Mouse (Mus musculus): ENCODE data around the gene Upk1a. TPM values are rescaled to one million over a fixed set of nuclear protein-coding genes. Genes with fewer than 3 reads are reported as not detected.

Gene Upk1a
- 0.67 and 1.0 TPM in 2 replicates for polyA plus RNA-seq (2014; fragmentation: Nextera tagmentation; extraction: Ambion mirVana)

DNA sequence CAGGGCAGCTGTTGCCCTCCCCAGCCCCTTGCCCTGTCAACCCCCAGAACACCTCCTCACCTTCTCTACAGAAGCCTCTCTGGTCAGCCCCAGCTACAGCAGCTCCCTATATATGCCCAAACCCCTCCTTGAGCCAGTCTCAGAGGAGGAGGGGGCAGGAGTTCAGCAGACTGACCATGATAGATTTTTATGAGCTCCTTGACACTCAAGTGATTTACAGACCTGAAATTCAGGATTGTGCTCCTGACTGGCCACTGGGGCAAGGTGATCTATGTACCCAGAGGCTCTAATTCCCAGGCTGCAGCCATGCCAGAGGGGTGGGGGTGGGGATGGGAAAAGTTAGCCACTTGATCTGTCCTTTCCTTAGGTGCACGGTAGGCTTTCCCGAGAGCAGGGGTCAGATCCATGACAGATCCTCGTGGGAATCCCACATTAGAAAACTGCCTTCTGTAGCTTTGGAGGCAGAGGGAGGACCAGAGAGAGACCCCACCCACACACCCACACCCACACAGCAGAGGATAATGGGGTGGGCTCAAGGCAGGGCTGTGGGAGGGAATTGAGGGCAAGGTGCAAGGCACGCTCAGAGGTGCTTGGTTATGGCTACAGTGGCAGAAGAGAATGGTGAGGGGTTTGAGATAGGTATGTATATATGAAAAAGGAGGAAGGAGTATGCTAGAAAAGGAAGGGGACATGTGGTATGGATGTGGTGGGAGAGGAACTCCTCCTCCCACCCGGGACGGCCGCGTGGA lies at the start of gene Upk1a:
TSS of gene Upk1a (minus strand) at position 194 of the 749 bp plus-strand sequence.
- H3K9ac ChIP-seq (ENCODE audit: low read length), result no peak within 1 kb of the TSS
- no peak for ATAC-seq (ENCODE audit: low FRiP score)
- 79% methylated on average over 8 of the region's 8 CpGs for WGBS
- no peak within 1 kb of the TSS for H3K27ac ChIP-seq (ENCODE audit: low read depth, low read length)
- DNase-seq (ENCODE audit: low spot score, missing footprints), result no peak
- peaks cover 7% of the 10 kb centered on the region; the same call in 1 of the 2 replicates for H3K36me3 ChIP-seq (ENCODE audit: control insufficient read depth, insufficient read depth, low read length)
- H3K9me3 ChIP-seq (ENCODE audit: control insufficient read depth, low read length), result no peaks in the 10 kb centered on the region
- no peaks in the 10 kb centered on the region for H3K4me1 ChIP-seq (ENCODE audit: control insufficient read depth, insufficient read depth, low read length)
- H3K4me3 ChIP-seq (ENCODE audit: low read depth, low read length), result no peak within 1 kb of the TSS
- no peaks in the 10 kb centered on the region for H3K27me3 ChIP-seq (ENCODE audit: control insufficient read depth, insufficient read depth, low read length)
- no peak within 1 kb of the TSS for H3K4me2 ChIP-seq

DNA sequence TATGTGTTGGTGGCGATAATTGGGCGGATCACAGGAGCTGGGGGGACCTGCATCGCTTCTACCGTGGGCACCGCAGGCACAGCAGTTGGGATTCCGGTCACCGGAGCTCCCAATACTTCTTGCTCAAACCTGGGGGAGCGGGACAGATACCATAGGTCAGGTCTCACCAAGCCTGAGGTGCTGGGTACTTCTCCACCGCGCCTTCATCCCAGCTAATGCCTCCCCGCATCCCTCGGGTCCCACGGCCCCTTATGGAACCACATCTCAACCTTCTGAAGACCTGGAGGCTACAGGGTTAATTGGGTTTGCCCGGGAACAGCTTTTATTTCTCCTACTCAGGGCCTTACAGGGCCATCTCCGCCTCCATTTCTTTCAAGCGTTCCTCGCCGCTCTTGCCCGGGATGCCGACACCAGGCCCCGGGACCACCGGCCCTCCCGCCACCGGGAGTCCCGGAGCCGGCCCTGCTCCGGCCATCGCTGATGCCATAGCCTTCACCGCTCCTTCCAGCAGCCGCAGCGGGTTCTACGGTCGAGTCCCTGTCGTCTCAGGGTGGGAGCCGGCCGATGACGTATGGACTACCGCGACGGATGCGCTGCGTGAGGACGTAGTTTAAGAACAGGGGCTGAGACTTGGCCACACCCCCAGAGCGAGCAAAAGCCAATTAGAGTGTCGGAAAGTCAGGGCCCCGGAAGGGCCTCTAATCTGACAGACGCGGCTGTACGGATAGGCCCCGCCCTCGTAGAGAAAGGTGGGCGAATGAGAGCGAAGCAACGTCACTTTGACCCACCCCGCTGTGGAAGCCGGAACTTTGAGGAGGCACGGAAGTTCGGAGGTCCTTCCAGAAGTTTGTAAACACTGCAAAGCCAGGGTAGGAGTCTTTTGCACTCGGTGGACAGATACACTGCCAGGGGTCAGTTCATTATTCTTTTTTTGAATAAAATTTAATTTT lies 37.2 kb upstream of the Upk1a start, which contains the start of gene Rbm42:
TSS of gene Rbm42 (minus strand) at position 727 of the 950 bp plus-strand sequence.
- ATAC-seq (ENCODE audit: low FRiP score) (peak; percentile 100), DNase-seq (ENCODE audit: low spot score, missing footprints) (peak; percentile 99)
- Histone ChIP-seq H3K4me2 (peak within 1 kb of the TSS; percentile 95), H3K27ac (ENCODE audit: low read depth, low read length) (no peak within 1 kb of the TSS), H3K4me3 (ENCODE audit: low read depth, low read length) (peak within 1 kb of the TSS; percentile 89), H3K9me3 (ENCODE audit: control insufficient read depth, low read length) (no peaks in the 10 kb centered on the region), H3K36me3 (ENCODE audit: control insufficient read depth, insufficient read depth, low read length) (peaks cover 14% of the 10 kb centered on the region), H3K9ac (ENCODE audit: low read length) (peak within 1 kb of the TSS; percentile 93), H3K27me3 (ENCODE audit: control insufficient read depth, insufficient read depth, low read length) (no peaks in the 10 kb centered on the region), H3K4me1 (ENCODE audit: control insufficient read depth, insufficient read depth, low read length) (peaks cover 6% of the 10 kb centered on the region)
- WGBS, result 2% methylated on average over 59 of the region's 59 CpGs

DNA sequence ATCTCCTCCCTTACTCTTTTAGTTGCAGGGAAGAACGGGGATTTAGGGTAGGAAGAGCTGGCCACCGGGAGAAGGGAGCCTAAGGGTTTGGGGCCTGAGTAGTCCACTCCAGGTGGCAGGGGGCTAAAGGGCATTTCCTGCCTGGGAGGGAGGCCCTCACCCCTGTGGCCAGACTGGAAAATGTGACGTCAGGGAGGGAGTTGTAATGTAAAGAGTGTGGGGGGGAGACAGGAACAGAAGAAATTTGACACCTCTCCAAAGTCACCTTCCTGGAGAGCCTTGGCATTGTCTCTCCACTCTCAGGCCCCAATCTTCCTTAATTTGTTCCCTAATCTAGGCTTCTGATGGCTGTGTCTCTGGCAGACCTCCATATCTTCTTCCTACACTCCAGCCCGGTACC lies 26.4 kb upstream of the Upk1a start:
- ATAC-seq (ENCODE audit: low FRiP score), result no peak
- H3K36me3 ChIP-seq (ENCODE audit: control insufficient read depth, insufficient read depth, low read length), result peaks cover 13% of the 10 kb centered on the region
- no peak overlapping the region for H3K27ac ChIP-seq (ENCODE audit: low read depth, low read length)
- H3K4me1 ChIP-seq (ENCODE audit: control insufficient read depth, insufficient read depth, low read length), result 0 out of 2 replicates have a peak, but pooled peaks cover 4% of the 10 kb centered on the region
- no peaks in the 10 kb centered on the region for H3K9me3 ChIP-seq (ENCODE audit: control insufficient read depth, low read length)
- no peak for DNase-seq (ENCODE audit: low spot score, missing footprints)
- no peak overlapping the region for H3K4me3 ChIP-seq (ENCODE audit: low read depth, low read length)
- peaks cover 25% of the 10 kb centered on the region for H3K27me3 ChIP-seq (ENCODE audit: control insufficient read depth, insufficient read depth, low read length)
- WGBS, result 30% methylated on average over 4 of the region's 4 CpGs
- no peak overlapping the region for H3K9ac ChIP-seq (ENCODE audit: low read length)
- no peak overlapping the region for H3K4me2 ChIP-seq

DNA sequence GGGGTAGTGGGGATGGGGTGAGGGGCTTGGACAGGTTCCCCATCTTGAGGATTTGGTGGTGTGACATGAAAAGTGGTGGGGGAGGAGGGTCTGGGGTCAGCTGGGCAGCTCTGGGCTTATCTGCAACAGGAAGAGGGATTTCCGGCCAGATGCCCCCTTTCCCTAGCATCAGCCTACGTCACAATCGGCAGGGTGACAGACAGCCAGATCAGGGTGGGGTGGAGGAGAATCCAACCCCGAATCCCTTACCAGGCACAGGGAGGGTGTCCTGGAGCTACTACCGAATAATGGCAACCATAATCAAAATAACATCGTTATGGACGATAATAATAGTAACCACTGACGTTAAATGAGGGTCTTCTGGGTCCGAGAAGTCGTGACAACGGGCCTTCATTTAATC lies 23.7 kb upstream of the Upk1a start:
- WGBS, result 23% methylated on average over 11 of the region's 11 CpGs
- no peak overlapping the region for H3K4me2 ChIP-seq
- H3K4me1 ChIP-seq (ENCODE audit: control insufficient read depth, insufficient read depth, low read length), result 0 out of 2 replicates have a peak, but pooled peaks cover 4% of the 10 kb centered on the region
- no peaks in the 10 kb centered on the region for H3K9me3 ChIP-seq (ENCODE audit: control insufficient read depth, low read length)
- H3K27me3 ChIP-seq (ENCODE audit: control insufficient read depth, insufficient read depth, low read length), result peaks cover 44% of the 10 kb centered on the region
- DNase-seq (ENCODE audit: low spot score, missing footprints), result peak; percentile 86
- peaks cover under 1% of the 10 kb centered on the region; the same call in 1 of the 2 replicates for H3K36me3 ChIP-seq (ENCODE audit: control insufficient read depth, insufficient read depth, low read length)
- ATAC-seq (ENCODE audit: low FRiP score), result no peak
- H3K9ac ChIP-seq (ENCODE audit: low read length), result no peak overlapping the region
- no peak overlapping the region for H3K27ac ChIP-seq (ENCODE audit: low read depth, low read length)
- H3K4me3 ChIP-seq (ENCODE audit: low read depth, low read length), result no peak overlapping the region

DNA sequence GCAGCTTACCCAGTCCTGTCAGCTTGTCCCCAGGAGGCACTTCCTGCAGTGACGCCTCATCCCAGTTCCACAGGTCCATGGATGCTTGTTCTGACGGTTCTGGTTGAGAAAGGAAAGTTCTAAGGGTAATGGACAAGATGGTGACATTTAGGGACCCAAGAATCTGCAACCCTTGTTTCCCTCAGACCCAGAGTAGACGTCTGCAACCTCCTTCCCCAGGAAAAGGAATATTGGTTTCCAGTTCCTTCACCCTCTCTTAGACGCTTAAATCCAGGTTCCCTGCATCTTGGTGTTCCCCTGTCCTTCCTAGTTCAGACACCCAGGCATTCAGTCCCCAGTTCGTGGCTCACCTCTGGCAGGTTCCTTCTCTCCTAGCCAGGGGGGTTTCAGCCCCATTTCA lies 23.1 kb upstream of the Upk1a start, which contains the start of gene Etv2:
TSS of gene Etv2 (minus strand) at position 101 of the 400 bp plus-strand sequence.
- Histone ChIP-seq H3K27ac (ENCODE audit: low read depth, low read length) (no peak within 1 kb of the TSS), H3K36me3 (ENCODE audit: control insufficient read depth, insufficient read depth, low read length) (no peaks in the 10 kb centered on the region), H3K9me3 (ENCODE audit: control insufficient read depth, low read length) (no peaks in the 10 kb centered on the region), H3K4me1 (ENCODE audit: control insufficient read depth, insufficient read depth, low read length) (0 out of 2 replicates have a peak, but pooled peaks cover 4% of the 10 kb centered on the region), H3K4me2 (peak within 1 kb of the TSS; percentile 16), H3K27me3 (ENCODE audit: control insufficient read depth, insufficient read depth, low read length) (peaks cover 46% of the 10 kb centered on the region), H3K4me3 (ENCODE audit: low read depth, low read length) (0 out of 2 replicates have a peak within 1 kb of the TSS, but pooled peaks have one; percentile 10), H3K9ac (ENCODE audit: low read length) (no peak within 1 kb of the TSS)
- no peak for ATAC-seq (ENCODE audit: low FRiP score)
- WGBS, result 3% methylated on average over 5 of the region's 5 CpGs
- DNase-seq (ENCODE audit: low spot score, missing footprints), result no peak

DNA sequence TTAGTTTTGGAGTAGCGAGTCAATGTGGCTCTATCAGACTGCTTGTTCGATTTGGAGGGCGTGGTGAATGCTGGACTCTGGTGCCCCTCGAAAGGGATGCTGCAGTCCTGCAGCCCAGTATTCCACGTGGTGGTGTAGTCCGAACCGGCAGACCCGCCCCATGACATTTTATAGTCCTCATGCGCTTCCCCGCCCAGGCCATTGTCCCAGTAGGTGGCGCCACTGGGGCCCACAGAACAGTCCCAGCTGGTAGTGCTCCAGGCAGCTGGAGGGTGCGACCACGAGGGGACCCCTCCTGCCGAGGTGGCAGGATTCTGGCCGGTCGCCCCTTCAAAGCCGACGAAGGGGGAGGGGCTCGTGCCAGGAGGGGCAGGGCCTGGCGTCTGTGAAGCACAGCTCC lies 22.0 kb upstream of the Upk1a start:
- Histone ChIP-seq H3K9ac (ENCODE audit: low read length) (no peak overlapping the region), H3K4me2 (peak overlapping the region; percentile 16), H3K27me3 (ENCODE audit: control insufficient read depth, insufficient read depth, low read length) (peaks cover 46% of the 10 kb centered on the region), H3K4me1 (ENCODE audit: control insufficient read depth, insufficient read depth, low read length) (0 out of 2 replicates have a peak, but pooled peaks cover 4% of the 10 kb centered on the region), H3K27ac (ENCODE audit: low read depth, low read length) (no peak overlapping the region), H3K36me3 (ENCODE audit: control insufficient read depth, insufficient read depth, low read length) (no peaks in the 10 kb centered on the region), H3K4me3 (ENCODE audit: low read depth, low read length) (0 out of 2 replicates have a peak overlapping the region, but pooled peaks have one; percentile 10), H3K9me3 (ENCODE audit: control insufficient read depth, low read length) (no peaks in the 10 kb centered on the region)
- peak; percentile 96 for DNase-seq (ENCODE audit: low spot score, missing footprints)
- ATAC-seq (ENCODE audit: low FRiP score), result peak; percentile 73
- WGBS, result 0% methylated on average over 20 of the region's 20 CpGs

DNA sequence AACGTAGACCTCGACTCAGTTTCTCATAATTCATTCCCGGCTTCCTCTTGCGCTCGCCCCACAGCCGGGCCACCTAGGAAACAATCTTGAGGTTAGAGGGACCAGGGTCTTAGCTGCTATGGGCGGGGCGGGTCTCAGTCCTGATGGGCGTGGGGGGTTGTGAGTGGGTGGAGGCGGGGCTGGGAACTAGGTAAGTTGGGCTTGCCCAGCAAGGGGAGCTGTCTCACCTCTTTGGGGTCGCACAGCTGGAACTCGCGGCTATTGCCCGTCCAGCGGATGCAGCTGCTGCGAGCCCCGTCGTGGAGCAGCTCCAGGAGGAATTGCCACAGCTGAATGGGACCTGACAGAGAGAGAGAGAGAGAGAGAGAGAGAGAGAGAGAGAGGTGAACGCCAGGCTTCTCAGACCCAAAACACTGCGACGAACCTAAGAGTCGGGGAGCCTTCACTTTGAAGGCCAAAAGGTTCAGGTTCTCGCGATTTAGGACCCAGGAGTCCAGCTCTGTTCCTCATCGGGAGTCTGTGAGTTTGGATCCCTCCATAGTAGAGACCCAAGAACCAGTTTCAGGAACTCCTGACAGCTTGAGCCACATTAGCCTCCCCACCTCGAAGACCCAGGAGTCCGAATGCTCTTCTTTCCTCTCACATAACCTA lies 21.2 kb upstream of the Upk1a start:
- no peak; the same call in 1 of the 2 replicates for ATAC-seq (ENCODE audit: low FRiP score)
- Histone ChIP-seq H3K27ac (ENCODE audit: low read depth, low read length) (no peak overlapping the region), H3K4me1 (ENCODE audit: control insufficient read depth, insufficient read depth, low read length) (0 out of 2 replicates have a peak, but pooled peaks cover 4% of the 10 kb centered on the region), H3K27me3 (ENCODE audit: control insufficient read depth, insufficient read depth, low read length) (peaks cover 48% of the 10 kb centered on the region), H3K4me2 (no peak overlapping the region), H3K36me3 (ENCODE audit: control insufficient read depth, insufficient read depth, low read length) (no peaks in the 10 kb centered on the region), H3K4me3 (ENCODE audit: low read depth, low read length) (no peak overlapping the region), H3K9me3 (ENCODE audit: control insufficient read depth, low read length) (no peaks in the 10 kb centered on the region), H3K9ac (ENCODE audit: low read length) (no peak overlapping the region)
- peak; percentile 85 for DNase-seq (ENCODE audit: low spot score, missing footprints)
- WGBS, result 6% methylated on average over 27 of the region's 27 CpGs

DNA sequence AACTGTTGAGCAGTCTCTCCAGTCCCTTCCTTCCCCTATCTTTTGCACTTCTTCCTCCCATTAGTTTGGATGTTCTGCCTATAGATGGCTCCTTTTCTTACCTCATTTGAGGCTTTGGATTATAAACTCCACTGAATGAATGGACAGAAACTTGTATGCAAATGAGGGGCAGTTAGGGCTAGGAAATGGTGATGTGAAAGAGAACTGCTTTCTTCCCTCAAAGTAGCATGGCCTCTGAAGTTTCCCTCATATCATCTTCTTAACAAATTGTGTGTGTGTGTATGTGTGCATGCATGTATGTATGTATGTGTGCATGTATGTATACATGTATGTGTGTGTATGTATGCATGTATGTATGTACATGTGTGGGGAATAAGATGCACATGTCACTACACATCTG lies 16.4 kb upstream of the Upk1a start:
- ATAC-seq (ENCODE audit: low FRiP score) (no peak), DNase-seq (ENCODE audit: low spot score, missing footprints) (no peak)
- no peak overlapping the region for H3K4me2 ChIP-seq
- H3K27me3 ChIP-seq (ENCODE audit: control insufficient read depth, insufficient read depth, low read length), result peaks cover 23% of the 10 kb centered on the region
- no peak overlapping the region for H3K4me3 ChIP-seq (ENCODE audit: low read depth, low read length)
- H3K9me3 ChIP-seq (ENCODE audit: control insufficient read depth, low read length), result no peaks in the 10 kb centered on the region
- peaks cover 6% of the 10 kb centered on the region for H3K4me1 ChIP-seq (ENCODE audit: control insufficient read depth, insufficient read depth, low read length)
- no peak overlapping the region for H3K27ac ChIP-seq (ENCODE audit: low read depth, low read length)
- no peak overlapping the region for H3K9ac ChIP-seq (ENCODE audit: low read length)
- no peaks in the 10 kb centered on the region for H3K36me3 ChIP-seq (ENCODE audit: control insufficient read depth, insufficient read depth, low read length)
